Mouse (Mus musculus) frontal cortex, adult 2 months (tissue): ENCODE data around the gene Mrps11. TPM values are rescaled to one million over a fixed set of nuclear protein-coding genes. Genes with fewer than 3 reads are reported as not detected.

Source experiments
- DNase-seq, 2 experiments: peaks; one replicate each; pipeline ENCODE4 v3.0.0; 2022; ENCODE audit warnings: low spot score in 1 of 2; ENCODE audit errors: extremely low spot score in 1 of 2
- polyA plus RNA-seq: library from polyadenylated mRNA; depleted of rRNA; stranded (reverse); fragments of >200 nt; gene quantifications from 2 replicates; pipeline ENCODE4 v1.2.3, GENCODE M21; 2012

Gene Mrps11
- polyA plus RNA-seq, 1 experiment = 66.4 TPM

DNA sequence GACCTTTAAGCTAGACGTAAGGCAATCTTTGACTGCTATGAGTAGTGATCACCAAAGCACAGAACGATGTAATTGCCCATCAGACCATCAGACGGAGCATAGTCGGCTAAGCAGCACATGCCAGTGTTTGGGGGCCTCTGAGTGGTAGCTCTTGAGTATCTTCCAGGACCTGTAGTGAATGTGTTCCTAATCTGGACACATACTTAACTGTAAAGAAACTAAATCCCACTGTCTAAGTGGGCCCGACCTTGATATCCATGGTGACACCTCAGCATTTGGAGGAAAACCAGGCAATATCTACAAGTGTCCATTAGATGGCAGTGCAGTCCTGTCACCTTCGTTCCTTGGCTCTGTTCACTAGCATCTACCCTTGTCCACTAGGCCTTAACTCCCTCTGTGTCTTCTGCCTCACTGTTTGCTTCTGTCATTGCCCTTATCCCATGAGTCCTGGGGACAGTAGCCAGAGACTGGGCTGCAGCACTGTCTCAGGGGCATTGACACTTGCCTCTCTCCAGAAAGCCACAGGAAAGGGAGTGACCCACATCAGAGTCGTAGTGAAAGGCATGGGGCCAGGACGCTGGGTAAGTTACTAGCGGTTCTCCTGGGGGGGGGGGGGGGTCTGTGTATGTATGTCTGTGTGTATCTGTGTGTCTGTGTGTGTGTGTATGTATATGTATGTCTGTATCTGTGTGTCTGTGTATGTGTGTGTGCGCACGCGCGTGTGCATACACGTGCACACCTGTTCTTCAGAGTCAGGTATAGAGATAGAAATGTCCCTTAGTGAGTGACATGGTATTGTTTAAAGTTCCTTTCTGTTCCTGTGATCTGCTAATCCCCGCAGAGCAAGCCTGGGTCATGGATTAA, 8.7 kb downstream of the Mrps11 start:
- peak in 1 of 2 experiments; percentile 83 for DNase-seq

DNA sequence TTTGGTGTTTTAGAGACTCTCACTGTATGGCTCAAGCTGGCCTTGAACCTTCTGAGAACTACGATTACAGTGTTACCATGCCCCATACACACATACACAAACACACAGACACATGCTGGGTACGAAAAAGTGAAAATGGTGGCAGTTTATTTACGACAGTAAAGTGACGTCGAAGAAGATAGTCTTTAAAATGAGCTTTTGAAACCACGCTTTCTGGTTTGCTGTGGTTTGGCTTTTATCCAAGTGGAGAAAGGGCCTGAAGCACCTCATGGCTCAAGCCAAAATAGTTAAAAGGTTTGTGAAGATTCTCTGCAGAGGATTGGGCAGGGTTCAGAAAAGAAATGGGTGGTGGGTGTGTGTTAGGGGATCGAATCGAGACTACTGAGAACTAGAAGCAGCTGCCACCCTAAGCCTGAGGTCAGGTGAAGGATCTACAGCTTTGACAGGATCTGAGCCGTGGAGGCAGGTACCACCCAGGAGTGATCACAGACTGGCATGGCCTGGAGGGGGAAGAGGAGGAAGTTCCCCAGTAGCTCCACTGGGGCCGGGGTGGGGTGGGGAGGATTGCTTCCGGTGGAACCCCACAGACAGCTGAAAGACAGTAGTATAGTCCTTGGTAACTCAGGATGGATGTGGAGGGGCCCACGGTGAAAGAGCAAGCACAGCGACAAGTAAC, 11.1 kb downstream of the Mrps11 start:
- DNase-seq = no peak

DNA sequence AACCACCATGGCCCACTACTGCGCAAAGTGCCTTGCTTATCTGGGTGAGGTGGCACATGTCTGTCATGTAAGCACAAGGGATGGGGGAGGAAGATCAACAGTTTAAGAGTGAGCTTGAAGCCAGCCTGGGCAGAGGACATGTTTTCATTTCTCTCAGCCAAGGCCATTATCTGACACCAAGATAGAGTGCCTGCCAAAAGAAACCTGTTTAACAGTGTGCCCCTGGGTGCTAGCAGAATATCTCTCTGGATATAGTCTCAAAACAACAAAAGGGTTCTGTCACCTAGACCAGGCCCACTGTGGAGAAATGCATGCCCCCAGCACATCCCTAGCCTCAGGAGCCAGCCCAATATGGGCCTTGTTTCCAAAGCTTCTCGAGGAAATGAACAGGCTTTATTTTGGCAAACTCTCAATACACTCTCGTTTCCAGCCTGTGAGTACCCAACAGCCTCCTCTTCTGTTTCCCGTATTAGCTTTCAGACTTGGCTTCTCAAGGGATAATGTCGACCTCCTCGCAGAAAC, 11.7 kb downstream of the Mrps11 start:
- no peak for DNase-seq

DNA sequence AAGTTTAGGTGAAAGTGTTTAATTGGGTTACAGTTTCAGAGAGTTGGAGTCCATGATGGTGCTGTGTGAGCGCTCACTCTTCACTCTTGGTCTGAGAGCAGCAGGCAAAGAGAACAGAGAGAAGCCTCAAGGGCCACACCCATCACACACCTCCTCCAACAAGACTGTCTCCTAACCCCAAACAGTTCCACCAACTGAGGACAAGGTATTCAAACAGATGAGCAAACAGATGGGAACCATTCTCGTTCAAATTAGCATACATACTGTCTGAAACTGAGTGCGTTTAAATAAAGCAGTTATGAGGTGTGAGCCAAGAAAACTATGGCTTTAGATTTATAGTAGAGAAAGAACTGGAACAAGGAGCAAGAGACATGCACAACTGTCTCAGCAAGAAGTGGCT, 13.7 kb downstream of the Mrps11 start:
- DNase-seq = peak; percentile 49 to 72

DNA sequence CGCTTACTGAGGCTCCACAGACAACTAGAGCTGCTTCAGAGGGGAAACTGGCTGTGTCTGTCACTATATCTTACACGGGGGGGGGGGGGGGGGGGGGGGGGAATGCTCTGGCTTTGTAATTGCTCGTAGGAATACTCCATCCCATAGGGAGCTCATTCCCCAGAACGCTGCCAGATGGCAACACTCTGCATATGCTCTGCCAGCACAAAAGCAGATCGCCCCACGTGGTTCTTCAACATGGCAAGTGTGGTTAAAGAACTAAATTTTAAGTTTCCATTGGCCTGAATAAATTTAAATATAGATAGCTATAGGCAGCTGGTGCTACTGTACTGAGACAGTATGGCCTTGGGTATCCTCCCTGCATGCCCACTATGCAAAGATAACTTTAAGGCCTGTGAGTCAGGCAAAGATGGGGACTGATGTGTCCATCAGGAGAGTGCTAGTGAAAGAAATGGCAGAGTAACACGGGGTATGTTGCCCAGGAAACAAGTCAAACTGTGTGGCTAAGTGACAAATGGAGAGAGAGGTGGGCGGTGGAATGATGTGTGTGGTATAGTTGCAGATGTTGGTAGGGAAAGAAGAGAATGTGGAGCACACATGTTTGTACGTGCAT, 15.0 kb downstream of the Mrps11 start:
- peak; percentile 69 to 84 for DNase-seq

DNA sequence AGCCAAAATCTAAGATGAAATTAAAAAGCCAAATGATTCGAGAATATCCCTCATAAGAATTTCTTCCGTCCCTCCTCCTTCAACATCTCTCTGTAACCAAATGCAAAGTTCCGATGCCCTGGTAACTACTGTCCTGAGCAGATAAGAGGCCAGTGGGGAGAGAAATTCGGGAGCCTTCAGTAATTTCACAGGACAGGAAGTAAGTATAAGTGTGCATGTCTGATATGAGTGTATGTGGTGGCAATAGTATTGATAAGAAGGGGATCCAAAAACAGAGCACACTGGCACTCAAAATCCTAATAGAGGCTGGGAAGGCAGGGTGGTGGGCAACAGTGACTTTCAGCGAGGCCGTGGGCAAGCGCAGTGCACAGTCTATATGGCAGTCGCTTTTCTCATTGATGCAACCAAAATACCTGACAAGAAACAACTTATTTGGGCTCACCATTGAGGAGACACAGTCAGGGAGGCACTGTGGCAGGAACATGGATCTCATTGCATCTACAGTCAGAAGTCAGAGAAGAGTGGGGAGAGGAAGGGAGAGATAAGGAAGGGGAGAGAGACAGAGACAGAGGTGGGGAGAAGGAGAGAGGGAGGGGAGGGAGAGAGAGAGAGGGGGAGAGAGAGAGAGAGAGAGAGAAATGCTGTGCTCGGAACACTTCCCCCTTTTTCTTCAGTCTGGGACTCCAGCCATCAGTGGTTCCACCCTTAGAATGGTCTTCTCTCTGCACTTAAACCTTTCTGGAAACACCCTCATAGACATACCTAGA, 17.0 kb downstream of the Mrps11 start:
- DNase-seq = no peak

DNA sequence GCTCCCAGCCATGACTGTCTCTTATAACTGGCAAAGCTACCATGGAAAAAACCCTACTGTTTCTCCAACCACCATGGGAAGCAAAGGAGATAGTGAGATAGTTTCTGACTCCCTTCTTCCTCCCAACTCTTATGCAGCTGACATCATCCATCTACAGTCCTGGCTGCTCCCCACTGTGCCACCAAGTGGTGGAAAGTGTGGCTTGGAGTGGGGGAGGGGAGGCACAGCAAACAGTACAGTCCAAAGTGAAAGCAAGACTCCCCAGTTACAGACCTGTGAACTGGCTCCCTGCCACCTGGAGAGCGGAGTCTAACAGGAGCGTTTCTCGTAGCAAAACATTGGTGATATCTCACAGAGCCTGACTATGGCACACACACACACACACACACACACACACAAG, 20.9 kb downstream of the Mrps11 start:
- DNase-seq = no peak

DNA sequence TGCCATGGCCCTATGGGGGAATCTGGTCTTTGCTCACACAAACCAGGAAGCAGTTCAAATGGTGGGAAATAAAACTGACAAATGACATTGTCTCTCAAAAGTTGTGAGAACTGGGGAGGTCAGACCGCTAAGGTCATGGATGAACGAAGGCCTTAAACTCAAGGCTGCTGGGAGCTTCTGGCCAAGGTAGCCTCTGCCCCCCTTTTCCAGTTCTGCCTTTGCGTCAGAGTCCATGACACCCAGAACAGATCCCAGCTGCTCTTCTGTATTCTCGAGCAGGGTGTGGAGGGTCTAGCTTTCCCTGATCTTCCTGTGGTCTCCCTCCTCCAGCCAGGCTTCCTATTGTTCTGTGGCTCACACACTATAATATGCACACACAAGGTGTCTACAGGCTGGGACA, 24.3 kb downstream of the Mrps11 start:
- DNase-seq = no peak

DNA sequence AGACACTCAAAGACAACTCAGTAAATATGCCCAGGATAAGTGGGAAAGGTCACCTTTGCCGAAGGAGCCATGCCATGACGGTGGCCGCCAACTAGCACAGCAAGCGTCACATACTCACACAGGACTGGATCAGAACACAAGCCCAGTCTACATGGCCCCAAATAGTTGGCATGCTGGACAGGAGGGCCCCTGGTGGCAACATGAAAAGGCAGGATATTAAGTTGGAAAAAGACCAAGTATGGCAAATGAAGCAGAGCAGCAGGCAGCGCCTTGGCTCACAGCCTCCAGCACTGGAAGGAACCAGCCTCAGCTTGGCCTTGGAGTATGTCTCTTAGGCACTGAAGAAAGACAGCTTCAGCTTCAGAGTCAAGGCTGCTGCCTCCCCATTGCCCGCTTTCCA, 30.9 kb downstream of the Mrps11 start:
- no peak for DNase-seq

DNA sequence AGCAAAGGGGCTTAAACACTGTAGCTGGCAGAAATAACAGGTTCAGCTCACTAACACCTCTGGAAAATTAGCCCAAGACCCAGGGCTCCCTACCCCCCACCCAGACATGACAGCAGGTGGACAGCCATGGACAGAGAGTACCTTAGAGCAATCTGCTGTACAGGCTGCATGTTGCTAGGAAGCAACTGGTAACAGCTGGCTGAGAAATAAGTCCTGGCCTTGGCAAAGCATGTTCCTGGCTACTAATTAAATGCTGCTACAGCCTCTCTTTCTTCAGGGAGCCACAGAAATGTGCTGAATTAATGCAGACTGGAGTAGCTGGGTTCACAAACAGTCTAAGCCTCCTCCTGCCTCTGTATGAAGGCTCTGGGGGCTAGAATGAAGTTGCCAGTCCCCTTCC, 31.8 kb downstream of the Mrps11 start:
- no peak for DNase-seq

DNA sequence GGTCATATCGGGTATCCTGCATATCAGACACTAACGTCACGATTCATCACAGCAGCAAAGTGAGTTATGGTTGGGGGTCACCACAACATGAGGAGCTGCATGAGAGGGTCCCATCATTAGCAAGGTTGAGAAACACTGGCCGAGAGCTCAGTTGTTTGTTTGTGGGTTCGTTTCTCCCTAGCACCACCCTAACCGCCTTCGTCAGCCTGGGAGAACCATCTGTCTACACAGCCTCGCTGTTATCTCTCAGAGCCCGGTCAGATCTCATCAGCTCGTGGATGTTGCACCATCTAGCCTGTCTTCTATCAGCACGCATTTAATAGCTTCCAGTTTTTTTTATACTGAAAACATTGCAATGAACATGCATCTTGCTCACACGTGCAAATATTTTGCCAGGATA, 35.4 kb downstream of the Mrps11 start:
- DNase-seq = no peak

DNA sequence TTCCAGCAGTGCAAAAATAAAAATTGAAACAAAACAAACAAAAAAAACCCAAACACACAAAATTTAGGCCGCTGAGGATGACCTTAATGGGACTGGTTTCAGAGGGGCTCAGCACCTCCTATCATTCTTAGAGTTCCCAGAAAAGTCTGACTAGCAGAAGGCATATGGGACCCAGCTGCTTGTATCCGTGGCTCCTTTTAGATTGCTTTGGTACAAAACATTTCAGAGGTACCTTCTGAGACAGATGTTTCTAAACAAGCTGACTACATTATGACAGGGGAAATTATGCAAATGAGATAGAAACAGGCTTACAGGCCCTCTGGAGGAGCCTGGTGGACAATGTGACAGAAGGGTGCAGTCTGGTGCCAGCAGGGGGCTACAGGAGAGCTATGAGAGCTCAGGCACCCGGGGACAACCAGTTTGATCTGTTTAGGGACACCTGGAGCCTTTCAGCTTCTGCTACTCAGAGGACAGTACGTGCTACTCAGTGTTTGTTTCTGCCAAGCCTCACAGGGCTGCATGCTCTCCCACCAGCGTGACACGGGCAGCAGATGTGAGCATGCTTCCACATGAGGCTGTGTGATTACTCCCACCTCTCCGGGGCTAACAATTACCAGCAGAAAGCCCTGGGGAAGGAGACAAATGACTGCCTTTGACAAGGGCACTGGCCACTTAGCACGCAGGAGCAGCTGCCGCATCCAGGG, 43.9 kb downstream of the Mrps11 start:
- no peak for DNase-seq

DNA sequence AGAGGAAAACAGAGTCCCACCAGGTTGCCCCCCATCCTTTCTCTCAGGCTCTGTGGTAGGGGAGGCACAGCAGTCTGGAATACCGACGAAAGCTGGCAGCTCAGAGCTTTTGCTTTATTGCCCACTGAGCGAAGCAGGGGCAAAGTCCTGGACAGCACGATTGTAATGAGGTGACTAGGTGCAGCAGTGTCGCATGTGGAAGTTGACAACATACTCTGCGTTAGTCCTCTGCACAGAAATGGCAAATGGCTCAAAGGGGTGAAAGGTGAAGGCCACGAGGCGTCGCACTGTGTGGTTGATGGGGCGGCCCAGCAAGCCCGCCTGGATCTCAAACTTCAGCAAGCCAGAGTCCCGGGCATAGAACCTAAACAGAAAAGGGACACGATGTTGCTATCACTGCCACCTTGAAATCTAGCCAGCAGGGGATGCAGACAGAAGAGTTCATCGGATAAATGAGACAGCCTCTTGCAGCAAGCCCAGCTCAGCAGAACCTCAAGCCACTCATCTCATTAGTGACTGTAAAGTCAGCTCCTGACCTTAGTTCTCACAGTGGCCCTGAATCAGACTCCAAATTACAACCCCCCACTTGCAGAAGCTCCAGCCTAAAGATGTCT, 44.9 kb downstream of the Mrps11 start:
- DNase-seq = no peak

DNA sequence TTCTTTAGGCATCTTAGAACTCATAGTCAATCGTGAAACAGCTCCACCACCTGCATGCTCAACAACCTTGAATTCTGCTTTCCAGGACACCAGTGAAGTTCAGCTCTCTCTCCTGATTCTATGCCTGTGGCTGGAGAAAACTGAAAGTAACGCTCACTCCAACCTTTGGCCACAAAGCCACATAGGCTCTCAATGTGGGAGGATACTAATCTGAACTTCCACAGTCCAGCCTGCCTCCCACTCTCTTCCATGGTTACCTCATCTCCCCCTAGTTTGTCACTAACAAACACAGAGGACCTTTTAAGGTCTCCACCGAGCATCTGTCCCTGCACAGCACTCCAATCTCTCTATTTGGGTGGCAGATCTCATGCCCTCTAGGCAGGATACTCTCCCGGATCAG, 52.7 kb downstream of the Mrps11 start:
- no peak for DNase-seq

DNA sequence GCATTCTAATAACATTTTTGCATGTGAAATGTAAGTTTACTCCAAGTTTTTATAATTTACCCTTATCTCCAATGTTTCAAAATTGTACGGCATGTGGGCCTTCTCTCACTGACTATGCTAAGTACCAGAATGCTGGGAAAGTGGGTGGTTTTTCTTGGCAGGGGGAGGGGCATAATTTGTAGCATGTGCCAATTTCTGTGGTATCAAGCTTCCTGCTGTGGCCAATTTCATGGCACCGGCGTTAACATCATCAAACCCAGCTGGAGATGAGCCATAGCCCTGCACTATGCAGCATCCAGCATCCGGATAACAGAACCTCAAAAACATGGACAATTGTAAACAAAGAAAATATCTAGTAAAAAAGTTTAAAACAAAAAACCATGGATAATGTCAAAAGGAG, 54.3 kb downstream of the Mrps11 start:
- no peak for DNase-seq

DNA sequence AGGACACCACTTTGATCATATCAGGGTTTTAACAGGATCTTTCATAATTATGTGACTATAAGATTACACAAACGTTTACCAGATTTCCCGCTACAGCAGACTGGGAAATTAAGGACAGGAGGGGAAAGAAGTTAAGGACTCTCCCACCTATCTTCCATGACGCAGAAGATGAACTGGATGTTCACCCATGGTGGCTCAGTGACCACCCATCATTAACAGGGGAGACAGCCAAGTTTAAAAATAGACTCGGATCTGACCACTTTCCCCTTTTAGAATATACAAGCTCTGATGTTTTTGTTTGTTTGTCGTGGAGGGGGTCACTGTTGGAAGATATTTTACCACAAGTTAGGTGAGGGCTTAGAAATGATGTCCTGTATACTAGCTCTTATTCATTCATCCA, 58.7 kb downstream of the Mrps11 start:
- DNase-seq = no peak
